Mouse (Mus musculus): ENCODE data around the gene Col7a1.

Col7a1 gene

GRCm38 (mm10) chr9:108953081-108953636 is at the start of gene Col7a1:
TSS of gene Col7a1 (plus strand) at chr9:108953586.
- no peak for DNase-seq (ENCODE audit: low spot score in 2 of 2)

DNA sequence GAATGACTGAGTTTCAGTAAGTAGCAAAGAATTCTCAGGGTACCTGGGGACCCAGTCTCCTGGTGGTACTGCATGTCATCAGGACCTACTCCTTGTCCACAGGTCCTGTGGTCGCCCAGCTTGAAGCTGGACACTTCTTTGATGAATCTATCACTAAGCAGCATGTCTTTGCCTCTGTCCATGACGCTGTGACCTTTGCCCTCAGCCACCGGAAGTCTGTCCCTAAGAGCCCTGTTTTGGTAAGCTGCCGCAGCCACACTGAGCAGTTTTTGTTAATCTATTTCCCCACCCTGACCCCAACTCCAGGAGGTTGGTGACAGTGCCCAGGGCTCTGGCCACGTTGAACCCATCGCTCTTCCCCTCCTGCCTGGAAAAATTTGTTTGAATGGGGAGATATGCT is 41.1 kb upstream of the Col7a1 start:
- no peak for DNase-seq (ENCODE audit: low spot score in 2 of 2)

DNA sequence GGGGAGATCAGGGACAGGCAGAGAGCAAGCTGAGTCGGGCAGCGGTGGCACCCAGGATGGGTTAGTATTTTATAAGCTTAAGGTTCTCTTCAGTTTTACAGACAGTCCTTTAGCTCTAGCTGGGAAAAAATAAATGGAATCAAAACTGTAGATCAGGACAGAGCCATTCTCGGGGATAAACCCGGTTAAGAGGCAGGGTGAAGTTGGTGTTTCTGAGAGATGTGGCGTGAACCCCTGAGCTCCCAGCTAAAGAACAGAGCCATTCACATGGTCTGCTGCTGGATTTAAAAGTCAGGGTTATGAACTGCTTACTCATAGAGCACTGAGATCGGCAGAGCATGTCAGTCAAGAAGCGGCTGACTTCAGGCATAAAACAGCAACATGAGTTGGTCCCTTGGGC is 40.2 kb upstream of the Col7a1 start:
- DNase-seq (ENCODE audit: low spot score in 2 of 2) = no peak

- no peak for DNase-seq (ENCODE audit: low spot score in 2 of 2)
Measured at GRCm38 (mm10) chr9:108913621-108914020, 39.8 kb upstream of the Col7a1 start.

DNA sequence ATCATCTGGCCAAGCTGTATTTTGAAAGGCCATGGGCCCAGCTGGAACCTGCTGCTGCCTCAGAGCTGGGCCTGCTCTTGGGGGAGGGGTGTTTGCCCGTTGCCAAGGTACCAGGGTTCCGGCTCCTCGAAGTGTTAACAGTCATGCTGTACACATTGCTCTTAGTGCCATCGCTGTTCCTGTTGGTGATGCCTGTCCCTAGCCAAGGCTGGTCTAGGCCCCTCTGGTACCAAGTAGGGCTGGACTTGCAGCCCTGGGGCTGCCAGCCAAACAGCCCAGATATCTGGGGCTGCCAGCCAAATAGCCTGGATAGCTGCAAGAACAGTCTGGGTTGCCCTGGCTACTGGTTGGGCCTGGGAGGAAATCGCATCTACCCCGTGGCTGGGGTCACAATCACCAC is 38.9 kb upstream of the Col7a1 start, which contains the start of gene Tmem89:
Gene Tmem89, plus strand, starts transcription at position 129 of the 400 bp plus-strand sequence.
- DNase-seq (ENCODE audit: low spot score in 2 of 2) = peak; percentile 58 to 79

DNA sequence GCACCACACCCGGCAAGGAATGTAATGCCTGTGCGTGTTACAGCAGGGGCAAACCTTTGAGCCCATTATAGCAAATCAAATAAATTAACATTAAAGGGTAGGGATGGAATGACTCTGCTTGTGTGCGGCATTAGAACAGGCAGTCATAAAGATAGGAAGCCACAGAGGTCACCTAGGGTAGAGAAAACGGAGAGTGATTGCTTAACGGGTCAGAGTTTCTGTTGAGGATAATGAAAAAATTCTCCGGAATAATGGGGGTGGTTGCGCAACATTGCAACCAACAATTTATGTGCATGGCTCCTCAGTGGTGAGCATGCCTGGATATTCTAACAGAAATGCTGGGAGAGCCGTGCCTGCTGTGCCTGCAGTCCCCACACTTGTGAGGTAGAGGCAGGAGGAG is 27.5 kb upstream of the Col7a1 start:
- DNase-seq (ENCODE audit: low spot score in 2 of 2) = no peak

DNA sequence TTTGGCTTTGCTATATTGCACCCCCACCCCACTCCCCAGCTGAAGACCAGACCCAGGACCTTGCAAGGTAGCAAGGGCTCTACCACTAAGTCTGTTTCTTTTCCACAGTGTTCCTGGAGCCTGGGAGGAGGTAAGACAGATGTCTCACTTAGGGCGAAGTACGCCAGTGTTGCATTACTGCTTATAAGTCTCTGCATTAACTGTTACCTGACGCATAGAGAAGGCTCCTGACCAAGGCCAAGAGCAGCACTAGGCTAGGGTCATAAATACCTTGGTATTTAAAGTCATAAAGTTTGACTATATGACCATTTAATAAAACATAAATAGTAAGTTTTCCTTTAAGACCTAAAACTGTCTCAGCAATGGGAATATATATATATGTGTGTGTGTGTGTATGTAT is 25.0 kb upstream of the Col7a1 start:
- DNase-seq (ENCODE audit: low spot score in 2 of 2) = no peak

- no peak for DNase-seq (ENCODE audit: low spot score in 2 of 2)
Measured at GRCm38 (mm10) chr9:108935991-108936390, 17.4 kb upstream of the Col7a1 start.

DNA sequence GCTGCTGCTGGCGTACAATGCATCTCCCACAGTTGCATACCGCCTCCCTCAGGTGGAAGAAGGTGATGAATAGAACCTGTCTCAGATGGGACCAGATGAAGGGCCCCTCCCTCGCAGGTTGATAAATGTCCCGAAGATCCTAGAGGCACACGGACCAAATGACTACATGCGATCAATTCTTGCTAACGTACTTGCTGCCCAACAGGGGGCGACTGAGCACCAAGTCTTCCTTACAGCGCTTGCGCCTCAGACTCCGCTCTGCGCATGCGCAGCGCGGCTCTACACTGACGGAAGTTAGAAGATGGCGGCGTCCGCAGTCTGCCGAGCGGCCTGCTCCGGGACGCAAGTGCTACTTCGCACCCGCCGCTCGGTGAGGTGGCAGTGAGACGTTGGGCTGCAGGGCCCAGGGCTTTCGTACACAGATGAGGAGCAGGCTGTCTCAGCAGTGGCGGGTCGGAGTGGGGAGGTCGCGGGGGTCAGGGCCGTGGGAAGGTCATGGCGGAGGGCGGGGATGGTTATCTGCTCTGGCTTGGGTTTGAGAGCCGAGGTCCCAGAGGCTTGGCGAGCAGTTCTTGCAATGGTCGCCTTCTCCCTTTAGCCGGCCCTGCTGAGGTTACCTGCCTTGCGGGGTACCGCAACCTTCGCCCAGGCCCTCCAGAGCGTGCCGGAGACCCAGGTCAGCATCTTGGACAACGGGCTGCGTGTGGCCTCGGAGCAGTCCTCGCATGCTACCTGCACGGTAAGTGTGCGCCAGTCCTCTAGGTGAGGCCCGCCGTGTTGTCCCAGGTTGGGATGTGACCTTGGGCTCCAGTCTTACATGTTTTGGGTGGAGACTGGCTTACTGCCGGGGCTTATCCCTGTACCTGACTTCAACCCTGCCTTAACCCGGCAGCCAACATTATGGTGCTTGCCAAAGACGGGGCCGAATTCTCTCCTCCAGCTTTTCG is 16.7 kb upstream of the Col7a1 start, which contains the start of gene Uqcrc1:
Gene Uqcrc1, plus strand, starts transcription at position 216 of the 947 bp plus-strand sequence.
- DNase-seq (ENCODE audit: low spot score in 2 of 2) = peak; percentile 92 to 96

DNA sequence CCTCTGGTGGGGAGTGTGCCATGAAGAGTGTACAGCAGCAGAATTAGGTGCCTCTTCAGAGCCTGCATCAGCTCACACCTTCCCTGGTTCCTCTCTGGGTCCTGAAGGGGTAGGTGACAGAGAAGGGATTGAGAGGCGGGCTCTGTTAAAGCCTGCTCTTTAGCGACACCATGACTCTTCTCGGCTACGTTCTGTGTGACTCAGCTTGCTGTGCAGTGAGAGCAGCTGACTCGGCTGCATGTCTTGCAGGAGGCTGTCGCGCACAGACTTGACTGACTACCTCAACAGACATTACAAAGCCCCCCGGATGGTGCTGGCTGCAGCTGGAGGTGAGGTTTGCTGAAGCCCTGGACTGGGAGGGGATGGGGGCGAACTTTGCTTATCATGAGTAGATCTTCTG is 8.3 kb upstream of the Col7a1 start:
- DNase-seq (ENCODE audit: low spot score in 2 of 2) = no peak

DNA sequence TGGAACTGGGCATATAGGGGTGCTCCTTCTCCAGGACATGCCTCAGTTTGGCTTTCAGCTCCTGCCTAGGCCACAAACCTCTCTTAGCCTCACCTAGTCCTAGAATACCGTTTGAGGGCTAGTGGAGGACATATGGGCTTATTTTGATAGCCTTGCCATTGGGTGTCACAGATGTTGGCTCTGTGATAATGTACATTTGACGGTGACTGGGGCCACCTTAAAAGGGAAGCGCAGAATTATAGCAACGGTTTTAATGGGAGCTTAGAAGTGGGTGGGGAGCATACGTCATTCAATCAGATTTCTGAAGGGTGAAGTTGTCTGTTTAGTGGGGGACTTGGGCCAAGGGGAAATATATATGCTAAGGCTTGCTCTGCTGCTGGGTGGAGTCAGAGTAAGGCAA is 7.8 kb upstream of the Col7a1 start:
- DNase-seq (ENCODE audit: low spot score in 2 of 2) = no peak

DNA sequence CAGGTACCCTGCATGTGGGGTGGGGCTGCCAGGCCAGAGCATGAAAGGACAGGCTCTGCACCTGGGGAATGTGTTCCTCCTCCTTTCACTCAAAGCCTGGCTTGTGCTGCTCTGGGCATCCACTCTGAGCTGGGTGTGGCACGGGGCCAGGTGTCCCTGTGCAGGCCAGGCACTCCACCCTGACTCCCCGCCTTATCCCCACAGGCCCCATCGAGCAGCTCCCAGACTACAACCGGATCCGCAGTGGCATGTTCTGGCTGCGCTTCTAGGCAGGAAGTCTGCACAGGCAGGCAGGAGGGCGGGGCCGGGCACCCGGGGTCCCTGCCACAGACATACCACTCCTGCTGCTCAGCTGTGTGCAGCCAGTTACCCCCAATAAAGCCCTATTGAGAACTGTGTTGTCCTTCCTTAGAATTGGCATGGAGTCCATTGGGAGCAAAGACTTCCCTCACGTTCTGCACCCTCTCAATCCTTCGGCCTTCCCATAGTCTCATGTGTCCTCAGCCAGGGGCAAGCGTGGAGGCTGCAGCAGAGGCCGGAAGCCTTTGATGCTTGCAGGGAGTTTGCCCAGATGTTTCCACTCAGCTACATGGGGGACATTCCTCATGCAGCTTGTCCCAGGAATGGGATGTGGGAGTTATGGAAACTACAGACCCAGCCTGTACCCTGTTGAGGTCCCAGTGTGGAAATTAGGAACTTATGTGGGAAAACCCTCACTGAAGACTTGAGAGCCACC is 4.0 kb upstream of the Col7a1 start:
- no peak for DNase-seq (ENCODE audit: low spot score in 2 of 2)

DNA sequence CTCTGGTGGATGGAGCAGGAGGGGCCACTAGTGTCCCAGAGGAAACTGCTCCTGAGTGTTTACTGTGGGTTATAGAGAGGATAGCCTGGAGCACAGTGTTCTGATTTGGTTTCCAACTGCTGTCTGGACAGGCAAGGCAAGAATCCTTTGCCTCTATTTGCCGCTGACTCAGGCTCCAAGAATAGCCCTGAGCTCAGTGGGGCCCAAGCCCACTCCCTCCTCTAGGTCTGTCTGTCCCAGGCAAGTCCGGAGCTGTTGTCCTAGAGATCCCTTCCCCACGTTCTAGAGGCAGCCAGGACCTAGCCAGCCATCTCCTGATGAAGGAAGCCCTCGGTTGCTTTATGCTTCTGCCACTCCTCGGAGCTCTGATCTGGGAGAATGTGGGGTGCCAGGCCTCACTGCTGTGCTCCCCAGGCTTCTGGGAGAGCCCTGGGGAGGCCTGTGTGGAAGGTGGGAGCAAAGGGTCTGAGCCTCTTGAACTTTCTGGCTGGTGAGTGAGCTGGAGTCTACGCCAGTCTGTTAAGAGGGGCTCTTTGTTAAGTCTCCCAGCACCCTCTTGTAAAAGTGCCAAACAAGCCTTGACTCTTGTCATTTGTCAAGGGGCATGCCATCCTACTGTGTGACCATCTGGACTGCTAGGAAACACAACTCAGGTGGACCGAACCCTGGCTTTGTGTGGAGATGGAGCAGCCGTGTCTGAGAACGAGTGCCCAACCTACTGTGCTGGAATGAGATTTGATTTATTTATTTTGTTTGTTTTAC is 3.2 kb upstream of the Col7a1 start:
- DNase-seq (ENCODE audit: low spot score in 2 of 2) = no peak

GRCm38 (mm10) chr9:108955241-108955640 is 1.9 kb downstream of the Col7a1 start:
- no peak for DNase-seq (ENCODE audit: low spot score in 2 of 2)

- DNase-seq (ENCODE audit: low spot score in 2 of 2) = no peak
Measured at GRCm38 (mm10) chr9:108955846-108956245, 2.5 kb downstream of the Col7a1 start.

DNA sequence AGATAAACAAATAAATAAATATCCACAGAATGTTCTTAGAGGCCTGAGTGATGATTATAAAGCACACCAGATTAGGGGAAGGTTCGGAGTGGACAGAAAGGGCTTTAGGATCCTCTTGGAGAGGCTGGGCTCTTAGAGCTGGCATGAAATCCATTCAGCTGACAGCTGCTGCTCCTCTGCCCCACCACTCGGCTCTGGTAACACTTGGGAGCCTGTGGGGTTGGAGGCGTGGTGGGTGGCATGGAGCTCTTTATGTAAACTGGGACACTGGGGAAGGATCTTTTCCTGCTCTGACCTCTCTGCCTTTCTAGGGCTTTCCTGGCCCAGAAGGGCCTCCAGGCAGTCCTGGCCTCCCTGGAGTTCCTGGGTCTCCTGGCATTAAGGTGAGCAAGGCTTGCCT is 10.2 kb downstream of the Col7a1 start:
- no peak for DNase-seq (ENCODE audit: low spot score in 2 of 2)

GRCm38 (mm10) chr9:108964338-108964737 is 11.0 kb downstream of the Col7a1 start:
- no peak for DNase-seq (ENCODE audit: low spot score in 2 of 2)

- DNase-seq (ENCODE audit: low spot score in 2 of 2) = no peak
Measured at GRCm38 (mm10) chr9:108970623-108971022, 17.2 kb downstream of the Col7a1 start.

GRCm38 (mm10) chr9:108976483-108976882 is 23.1 kb downstream of the Col7a1 start:
- DNase-seq (ENCODE audit: low spot score in 2 of 2) = no peak

GRCm38 (mm10) chr9:108977966-108978365 is 24.6 kb downstream of the Col7a1 start:
- no peak for DNase-seq (ENCODE audit: low spot score in 2 of 2)

- DNase-seq (ENCODE audit: low spot score in 2 of 2) = no peak
Measured at GRCm38 (mm10) chr9:108982498-108982897, 29.1 kb downstream of the Col7a1 start.

- no peak for DNase-seq (ENCODE audit: low spot score in 2 of 2)
Measured at GRCm38 (mm10) chr9:108983209-108983608, 29.8 kb downstream of the Col7a1 start.

Data from frontal cortex, postnatal 10 days (tissue).